Mouse (Mus musculus): ENCODE results near the gene Pck2. TPM values are rescaled to one million over a fixed set of nuclear protein-coding genes. Genes with fewer than 3 reads are reported as not detected.
A peak's percentile ranks its signal among the peaks of the same experiment; 100 is the strongest.

Pck2 gene
- total RNA-seq, 4 experiments from 2014 or later, result 36.5 to 44.6 (median 40.6) TPM

GRCm38 (mm10) chr14:55527940-55528339 lies 12.1 kb upstream of the Pck2 start:
- no peak for DNase-seq

- no peak for DNase-seq
Observed at GRCm38 (mm10) chr14:55536116-55536745, 3.8 kb upstream of the Pck2 start.

GRCm38 (mm10) chr14:55540787-55541321 lies 788 bp downstream of the Pck2 start:
- DNase-seq, result peak; percentile 71

GRCm38 (mm10) chr14:55542268-55542667 lies 2.2 kb downstream of the Pck2 start:
- no peak for DNase-seq

- DNase-seq, result no peak
Observed at GRCm38 (mm10) chr14:55544334-55544733, 4.3 kb downstream of the Pck2 start.

GRCm38 (mm10) chr14:55550191-55550590 lies 10.1 kb downstream of the Pck2 start:
- no peak for DNase-seq

- no peak for DNase-seq
Observed at GRCm38 (mm10) chr14:55551347-55551746, 11.3 kb downstream of the Pck2 start.

- DNase-seq, result no peak
Observed at GRCm38 (mm10) chr14:55551794-55552193, 11.7 kb downstream of the Pck2 start.

GRCm38 (mm10) chr14:55554635-55555034 lies 14.6 kb downstream of the Pck2 start:
- no peak for DNase-seq

- DNase-seq, result no peak
Observed at GRCm38 (mm10) chr14:55555788-55556187, 15.7 kb downstream of the Pck2 start.

- peak; percentile 66 for DNase-seq
Observed at GRCm38 (mm10) chr14:55557003-55557402, 16.9 kb downstream of the Pck2 start.

- no peak for DNase-seq
Observed at GRCm38 (mm10) chr14:55557587-55557986, 17.5 kb downstream of the Pck2 start.

- no peak for DNase-seq
Observed at GRCm38 (mm10) chr14:55558740-55559448, 18.8 kb downstream of the Pck2 start.

- peak; percentile 93 for DNase-seq
Observed at GRCm38 (mm10) chr14:55559799-55560201, 19.7 kb downstream of the Pck2 start, which contains the start of gene Dcaf11. TSS of gene Dcaf11 (plus strand) at chr14:55560006.

GRCm38 (mm10) chr14:55560202-55561073 lies 20.4 kb downstream of the Pck2 start, which contains the start of gene A730061H03Rik:
TSS of gene A730061H03Rik (minus strand) at chr14:55560406.
- peak; percentile 99 for DNase-seq

- DNase-seq, result no peak
Observed at GRCm38 (mm10) chr14:55561860-55562259, 21.8 kb downstream of the Pck2 start.

- DNase-seq, result no peak
Observed at GRCm38 (mm10) chr14:55563249-55563648, 23.2 kb downstream of the Pck2 start.

GRCm38 (mm10) chr14:55565748-55566147 lies 25.7 kb downstream of the Pck2 start:
- DNase-seq, result no peak

- DNase-seq, result no peak
Observed at GRCm38 (mm10) chr14:55567496-55567895, 27.4 kb downstream of the Pck2 start.

- no peak for DNase-seq
Observed at GRCm38 (mm10) chr14:55570588-55570987, 30.5 kb downstream of the Pck2 start.

- no peak for DNase-seq
Observed at GRCm38 (mm10) chr14:55571760-55572159, 31.7 kb downstream of the Pck2 start.

GRCm38 (mm10) chr14:55575302-55575701 lies 35.2 kb downstream of the Pck2 start, which contains the start of gene Fitm1:
TSS of gene Fitm1 (plus strand) at chr14:55575617.
- DNase-seq, result no peak

GRCm38 (mm10) chr14:55575711-55576110 lies 35.6 kb downstream of the Pck2 start:
- DNase-seq, result no peak
